Mouse (Mus musculus) granulocyte monocyte progenitor cell, adult 5-6 weeks (primary cell): ENCODE measurements around the gene Rnf19b. TPM values are rescaled to one million over a fixed set of nuclear protein-coding genes. Genes with fewer than 3 reads are reported as not detected.

Experiments used
- ATAC-seq: replicated peaks from 2 replicates; pipeline ENCODE4 v1.8.0; 2016; ENCODE audit warnings: mild to moderate bottlenecking, moderate TSS enrichment, inconsistent platforms; ENCODE audit not compliant: poor library complexity, severe bottlenecking
- total RNA-seq, 2 experiments: library from RNA; stranded (forward) in 1 of 2; stranded (reverse) in 1 of 2; fragments of 200-712, 200-1000 nt in 1 of 2; fragments of >200 nt in 1 of 2; fragmentation: Nextera tagmentation in 1 of 2; gene quantifications; 2 replicates each; pipeline ENCODE4 v1.2.3; 2014 to 2017

Gene Rnf19b
- total RNA-seq, 2 experiments from 2014 or later, result 30.6 to 75.1 TPM

- ATAC-seq, result peak; percentile 62
These were observed 76.9 kb downstream of the Rnf19b start for GRCm38 (mm10) chr4:129134799-129135585.

Other genes with a start within 250 kb of the Rnf19b start
- 0.34 and 2.1 TPM in 2 replicates for gene Trim62, start 174.7 kb upstream of the Rnf19b start, total RNA-seq (2014; fragmentation: Nextera tagmentation)
- gene Trim62, start 174.7 kb upstream of the Rnf19b start, total RNA-seq (2017), result 0.10 and 0.30 TPM in 2 replicates
- gene Azin2, start 95.8 kb upstream of the Rnf19b start, total RNA-seq (2014; fragmentation: Nextera tagmentation), result 3.3 and 9.7 TPM in 2 replicates
- gene Azin2, start 95.8 kb upstream of the Rnf19b start, total RNA-seq (2017), result 0.21 and 0.95 TPM in 2 replicates
- gene Ak2, start 66.3 kb upstream of the Rnf19b start, total RNA-seq (2014; fragmentation: Nextera tagmentation), result 166 and 176 TPM in 2 replicates
- gene Ak2, start 66.3 kb upstream of the Rnf19b start, total RNA-seq (2017), result 169 and 186 TPM in 2 replicates
- gene Tmem54, start 47.3 kb downstream of the Rnf19b start, total RNA-seq (2014; fragmentation: Nextera tagmentation), result not detected in 2 replicates
- not detected in 2 replicates for gene Tmem54, start 47.3 kb downstream of the Rnf19b start, total RNA-seq (2017)
- not detected in 2 replicates for gene Hpca, start 63.8 kb downstream of the Rnf19b start, total RNA-seq (2014; fragmentation: Nextera tagmentation)
- not detected in 2 replicates for gene Hpca, start 63.8 kb downstream of the Rnf19b start, total RNA-seq (2017)
- not detected in 2 replicates for gene Fndc5, start 78.7 kb downstream of the Rnf19b start, total RNA-seq (2014; fragmentation: Nextera tagmentation)
- not detected in 2 replicates for gene Fndc5, start 78.7 kb downstream of the Rnf19b start, total RNA-seq (2017)
- gene S100pbp, start 131.5 kb downstream of the Rnf19b start, total RNA-seq (2014; fragmentation: Nextera tagmentation), result 20.8 and 30.0 TPM in 2 replicates
- gene S100pbp, start 131.5 kb downstream of the Rnf19b start, total RNA-seq (2017), result 14.8 and 18.3 TPM in 2 replicates
- gene Yars, start 131.5 kb downstream of the Rnf19b start, total RNA-seq (2014; fragmentation: Nextera tagmentation), result 42.7 and 44.3 TPM in 2 replicates
- gene Yars, start 131.5 kb downstream of the Rnf19b start, total RNA-seq (2017), result 56.7 and 64.5 TPM in 2 replicates
- gene C77080, start 203.1 kb downstream of the Rnf19b start, total RNA-seq (2014; fragmentation: Nextera tagmentation), result 0.32 and 0.88 TPM in 2 replicates
- gene C77080, start 203.1 kb downstream of the Rnf19b start, total RNA-seq (2017), result 0.05 TPM in 1 of 2 replicates, not detected in the other
- gene Sync, start 229.3 kb downstream of the Rnf19b start, total RNA-seq (2014; fragmentation: Nextera tagmentation), result not detected in 2 replicates
- gene Sync, start 229.3 kb downstream of the Rnf19b start, total RNA-seq (2017), result not detected in 2 replicates